Mouse (Mus musculus) adrenal gland, postnatal 25 days (tissue): Measurements from ENCODE around the gene Pdhx. TPM values are rescaled to one million over a fixed set of nuclear protein-coding genes. Genes with fewer than 3 reads are reported as not detected.

Experiments
- DNase-seq: peaks from one replicate; pipeline ENCODE4 v3.0.0; 2021; ENCODE audit warnings: mixed read lengths
- total RNA-seq: library from RNA; stranded (reverse); gene quantifications from 2 replicates; pipeline ENCODE4 v1.2.3, GENCODE M21; 2021

Pdhx gene
- total RNA-seq, 1 experiment from 2014 or later = 109 TPM

DNA sequence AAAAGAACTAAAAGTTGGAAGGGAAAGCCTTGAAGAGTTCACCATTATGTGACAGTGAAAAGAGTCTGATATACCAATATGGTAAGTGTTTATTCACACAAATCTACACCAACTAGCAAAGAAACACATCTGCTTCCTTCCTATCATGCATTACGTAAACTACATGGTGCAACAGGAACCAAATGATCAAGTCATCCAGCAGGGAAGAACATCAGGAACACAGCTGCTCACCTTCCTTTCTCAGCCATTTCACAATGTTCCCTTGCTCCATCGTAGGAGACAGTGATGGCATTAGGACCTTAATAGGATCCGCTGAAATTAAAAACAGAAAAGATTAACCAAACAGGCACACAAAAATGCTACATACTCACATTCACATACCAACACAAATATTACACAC, 15.0 kb downstream of the Pdhx start:
- no peak for DNase-seq

DNA sequence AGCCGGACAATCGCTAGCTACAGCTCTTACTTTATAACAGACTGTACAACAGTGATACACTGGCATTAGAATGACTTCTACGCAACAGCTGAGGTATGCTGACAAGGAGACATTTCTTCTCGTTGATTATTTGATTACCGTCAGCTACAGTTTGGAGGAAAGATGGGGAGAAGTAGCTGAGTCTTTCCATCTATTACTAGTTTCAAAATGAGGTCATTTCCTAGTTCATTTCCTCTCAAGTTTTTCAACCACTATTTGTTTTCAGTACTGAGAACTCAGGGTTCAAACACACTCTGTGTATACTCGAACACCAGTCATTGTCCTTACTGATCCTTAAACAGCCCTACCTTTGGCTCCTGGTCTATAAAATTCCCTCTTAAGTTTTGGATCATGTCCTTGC, 17.5 kb downstream of the Pdhx start:
- DNase-seq = no peak

GRCm38 (mm10) chr2:103051937-103052893, 21.1 kb downstream of the Pdhx start:
- DNase-seq = peak; percentile 5

DNA sequence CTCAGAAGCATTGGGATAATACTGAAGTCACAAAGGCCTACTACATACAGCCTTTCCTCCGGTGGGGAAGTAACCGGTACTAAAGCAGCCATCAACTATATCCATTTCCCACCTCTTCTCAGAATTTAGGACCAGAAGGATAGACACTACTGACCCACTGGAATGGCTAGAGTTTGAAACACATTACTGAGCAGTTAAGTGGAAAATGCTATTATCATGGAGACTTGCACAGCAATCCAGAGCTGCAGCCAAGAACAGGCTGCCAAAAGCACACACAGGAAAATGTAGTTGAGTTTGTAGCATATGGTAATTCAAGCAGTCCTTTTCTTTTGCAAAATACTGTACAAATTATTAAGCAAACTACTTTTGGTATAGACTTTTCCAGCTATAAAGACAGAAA, 28.0 kb downstream of the Pdhx start:
- DNase-seq = no peak

DNA sequence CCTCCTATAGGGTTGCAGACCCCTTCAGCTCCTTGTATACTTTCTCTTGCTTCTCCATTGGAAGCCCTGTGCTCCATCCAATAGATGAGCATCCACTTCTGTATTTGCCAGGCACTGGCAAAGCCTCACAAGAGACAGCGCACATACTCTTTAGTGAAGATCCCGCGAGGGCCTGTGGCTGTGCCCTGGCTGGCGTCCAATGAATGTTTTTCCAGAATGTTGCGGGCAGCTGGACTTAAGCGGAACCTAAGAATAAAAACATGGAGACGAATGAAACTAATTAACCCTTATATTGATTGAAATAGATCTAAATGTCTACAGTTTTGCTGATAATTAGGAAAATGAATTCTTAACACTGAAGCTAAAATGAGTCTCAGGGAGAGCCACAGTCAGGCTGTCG, 32.4 kb downstream of the Pdhx start:
- DNase-seq = no peak

GRCm38 (mm10) chr2:103037831-103038230, 35.5 kb downstream of the Pdhx start:
- no peak for DNase-seq

DNA sequence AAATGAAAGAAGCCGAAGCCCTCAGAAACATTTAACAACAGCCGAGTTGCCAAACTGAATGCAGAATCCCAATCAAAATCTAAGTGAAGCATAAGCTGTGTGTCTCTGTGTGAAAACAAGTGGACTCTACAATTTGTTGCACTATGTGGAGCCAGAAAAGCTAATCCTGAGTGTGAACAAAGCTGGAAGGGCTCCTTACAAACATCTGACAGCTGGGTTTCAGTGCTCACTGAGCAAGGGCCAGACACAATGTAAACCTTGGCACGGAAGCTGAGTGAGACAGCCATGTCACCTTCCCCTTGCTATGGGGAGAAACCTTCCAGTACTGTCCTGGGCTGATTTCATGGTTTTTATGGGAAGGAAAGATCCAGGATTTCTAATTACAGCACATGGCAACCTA, 50.6 kb downstream of the Pdhx start:
- no peak for DNase-seq

DNA sequence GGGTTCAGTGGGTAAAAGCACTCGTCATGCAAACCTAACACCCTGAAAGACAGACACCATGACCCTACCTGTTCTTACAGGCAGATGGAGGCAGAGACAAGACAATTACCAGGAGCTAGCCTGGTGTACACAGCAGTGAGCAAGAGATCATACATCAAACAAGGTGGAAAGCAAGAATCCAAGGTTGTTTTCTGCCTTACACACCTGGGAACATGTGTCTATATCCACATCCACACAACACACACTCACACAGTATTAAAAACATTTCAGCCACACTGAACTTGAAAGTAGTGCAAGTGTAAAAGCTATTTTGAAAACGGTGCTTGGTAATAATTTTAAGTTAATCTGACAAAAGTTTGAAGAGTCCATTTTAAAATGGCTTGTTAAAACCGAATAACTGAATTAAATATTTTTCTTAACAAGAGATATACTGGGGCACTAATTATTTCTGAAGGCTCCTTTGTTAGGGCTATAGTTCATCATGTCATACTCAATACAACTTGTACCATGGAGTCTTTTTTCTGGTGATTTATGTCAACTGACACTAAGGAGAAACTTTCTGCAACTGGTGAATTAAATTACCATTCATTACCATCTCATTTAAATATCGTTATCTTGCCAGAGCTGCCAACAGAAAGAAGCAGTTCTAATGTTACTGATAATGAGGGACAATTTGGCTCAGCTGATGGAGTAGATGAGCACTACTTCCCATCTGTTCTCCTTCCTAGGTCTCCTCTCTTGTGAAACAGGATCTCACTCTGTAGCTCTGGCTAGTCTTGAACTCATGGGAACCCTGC, 52.9 kb downstream of the Pdhx start:
- no peak for DNase-seq

GRCm38 (mm10) chr2:103018817-103019494, 54.4 kb downstream of the Pdhx start:
- no peak for DNase-seq

- no peak for DNase-seq
These were observed 55.9 kb downstream of the Pdhx start for GRCm38 (mm10) chr2:103017391-103017824.

DNA sequence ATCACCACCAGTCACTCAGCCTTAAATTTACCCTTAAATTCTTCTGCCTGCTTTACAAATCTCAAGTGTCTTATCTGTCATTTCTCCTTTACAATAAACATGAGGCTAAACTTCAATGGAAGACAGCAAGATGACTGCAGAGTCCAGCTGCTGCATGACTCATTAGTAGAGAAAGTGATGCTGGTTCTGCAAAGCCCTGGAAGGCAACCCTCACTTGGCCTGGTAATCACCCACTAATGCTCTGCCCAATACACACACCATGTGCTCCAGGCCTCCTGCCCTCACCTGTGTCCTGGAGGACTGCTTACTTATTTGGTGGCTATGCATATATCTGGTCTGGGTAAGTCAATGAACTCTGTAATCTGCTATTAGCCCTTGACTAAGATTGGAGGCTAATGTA, 57.2 kb downstream of the Pdhx start:
- DNase-seq = no peak

DNA sequence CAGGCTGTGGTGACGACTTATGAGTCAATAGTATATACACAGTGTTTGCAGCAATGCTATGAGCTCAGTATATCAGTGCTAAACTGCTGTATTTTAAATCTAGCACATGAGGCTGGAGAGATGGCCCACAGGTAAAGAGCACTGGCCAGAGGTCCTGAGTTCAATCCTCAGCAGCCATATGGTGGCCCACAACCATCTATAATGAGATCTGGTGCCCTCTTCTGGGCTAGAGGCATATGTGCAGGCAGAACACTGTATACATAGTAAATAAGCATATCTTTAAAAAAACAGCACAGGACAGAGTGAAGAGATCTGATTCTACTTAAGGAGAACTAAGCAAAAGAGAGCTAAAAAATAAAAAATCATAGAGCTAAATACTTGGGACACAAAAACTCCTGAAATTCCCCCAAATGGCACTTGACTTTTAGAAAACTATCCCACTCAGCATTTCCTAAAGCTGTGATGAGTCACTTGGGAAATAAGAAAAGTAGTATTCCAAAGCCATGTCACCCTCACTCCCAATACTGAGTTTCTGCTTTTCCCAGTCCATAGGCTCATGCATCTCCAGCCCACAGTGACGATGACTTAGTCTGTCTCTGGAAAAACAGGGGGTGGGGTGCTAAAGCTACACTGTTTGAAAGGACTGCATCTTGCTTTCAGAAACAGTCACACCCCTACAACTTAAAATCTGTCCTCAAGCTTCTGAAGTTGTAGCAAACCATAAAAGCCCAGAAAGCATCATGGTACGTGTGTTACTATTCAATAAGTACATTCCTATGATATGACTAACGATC, 60.3 kb downstream of the Pdhx start:
- no peak for DNase-seq

DNA sequence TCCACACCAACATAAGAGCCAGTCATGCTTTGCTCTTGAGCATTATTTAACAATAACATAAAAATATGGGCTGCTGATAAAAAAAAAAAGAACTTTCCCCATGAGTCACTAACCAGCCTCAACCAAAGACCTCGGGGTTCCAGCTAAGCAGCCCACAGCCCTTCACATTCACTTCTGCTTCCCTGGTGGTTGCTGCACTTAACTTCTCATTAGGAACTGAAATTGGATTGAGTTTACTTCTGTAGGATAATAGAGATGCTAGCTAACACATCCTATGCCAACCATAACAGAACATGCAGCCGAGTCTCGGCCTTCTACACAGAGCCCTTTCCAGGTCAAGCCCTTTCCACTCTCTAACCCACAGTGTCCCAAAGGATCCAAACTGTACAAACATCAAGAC, 65.1 kb downstream of the Pdhx start:
- no peak for DNase-seq

DNA sequence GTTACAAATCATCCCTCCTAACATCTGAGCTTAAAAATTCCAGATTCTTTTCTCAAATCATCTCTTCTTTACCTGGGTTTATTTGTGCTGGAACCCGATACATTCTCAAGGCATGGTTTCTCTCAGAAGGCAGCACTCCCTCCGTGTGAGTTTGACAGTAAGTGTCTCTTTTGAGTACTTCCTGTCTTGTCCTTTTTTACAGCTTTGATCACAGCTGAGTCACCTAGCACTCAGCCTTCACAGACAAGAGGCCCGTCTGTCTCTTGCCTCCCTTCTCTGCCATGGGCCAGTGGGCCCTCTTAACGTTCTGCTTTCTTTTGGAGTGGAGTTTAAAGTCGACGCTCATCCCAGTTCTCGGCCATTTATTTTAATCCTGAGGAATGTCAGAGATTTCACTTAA, 68.7 kb downstream of the Pdhx start:
- DNase-seq = no peak

- no peak for DNase-seq
These were observed 74.1 kb downstream of the Pdhx start for GRCm38 (mm10) chr2:102999153-102999575.

- DNase-seq = no peak
These were observed 75.0 kb downstream of the Pdhx start for GRCm38 (mm10) chr2:102998356-102998755.

- no peak for DNase-seq
These were observed 75.4 kb downstream of the Pdhx start for GRCm38 (mm10) chr2:102997874-102998273.

DNA sequence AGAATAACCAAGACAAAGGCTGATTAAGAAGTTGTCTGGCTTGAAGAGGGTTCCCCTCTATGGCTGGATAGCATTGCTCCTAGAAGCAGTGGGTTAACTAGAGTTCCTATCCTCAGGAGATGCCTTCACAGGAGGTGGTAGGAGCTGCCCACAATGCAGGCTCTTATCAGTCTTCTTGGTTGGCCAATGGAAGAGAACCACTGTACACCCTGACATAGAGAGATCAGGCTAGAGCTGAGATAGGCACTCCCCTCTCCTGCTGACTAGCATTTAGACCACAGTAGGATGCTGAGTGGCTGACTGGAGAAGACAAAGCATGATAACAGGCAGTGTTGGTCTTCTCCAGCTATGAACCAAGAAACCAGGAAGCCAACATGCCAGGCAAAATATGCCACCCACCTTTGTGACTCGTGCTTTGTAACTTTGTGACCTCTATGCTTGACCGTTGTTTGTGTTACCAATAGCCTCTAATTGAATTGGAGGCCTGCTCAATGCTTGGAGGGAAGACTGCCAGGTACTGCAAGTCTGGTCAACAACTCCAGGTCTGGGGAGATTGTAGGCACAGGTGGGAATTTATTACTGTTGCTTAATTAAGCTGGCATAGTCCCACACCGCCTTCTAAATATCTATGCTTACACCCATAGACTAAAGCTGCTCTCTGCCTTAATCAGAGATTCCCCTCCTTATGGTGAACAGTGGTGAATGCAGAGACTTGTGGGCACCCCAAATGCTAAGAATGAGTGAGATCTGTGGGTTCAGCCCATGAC, 79.3 kb downstream of the Pdhx start:
- DNase-seq = no peak

GRCm38 (mm10) chr2:102992405-102992804, 80.9 kb downstream of the Pdhx start:
- DNase-seq = no peak

DNA sequence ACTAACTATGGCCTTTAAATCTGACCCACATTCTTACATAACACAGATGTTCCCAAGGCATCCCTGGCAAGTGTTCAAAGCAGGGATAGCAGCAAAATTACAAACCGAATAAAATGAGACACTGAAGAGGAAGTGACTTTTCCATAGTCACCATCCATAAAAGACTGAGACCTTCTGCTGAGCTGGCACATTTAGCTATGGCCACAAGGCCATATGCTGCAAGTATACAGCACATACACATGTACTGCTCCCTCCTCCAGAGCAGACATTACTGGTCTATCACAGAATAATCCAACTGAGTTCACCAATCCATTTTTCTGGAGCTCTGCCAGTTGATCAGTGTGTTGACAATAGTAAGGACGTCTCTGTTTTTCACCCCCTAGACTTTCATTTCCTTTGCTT, 83.0 kb downstream of the Pdhx start:
- no peak for DNase-seq

GRCm38 (mm10) chr2:102989446-102989845, 83.9 kb downstream of the Pdhx start:
- DNase-seq = no peak
